In genomic region chr17:64620135-64620534, GRCm38 (mm10) we compare ENCODE assay signal across 20 mouse cellular contexts. TPM values are rescaled to one million over a fixed set of nuclear protein-coding genes. Genes with fewer than 3 reads are reported as not detected.
DNase-seq lines count a peak whose midpoint lies in the region; ATAC-seq and TF ChIP-seq lines count a peak whose summit lies in the region.
"Had no signal": no experiment of that assay in that cellular context is flagged by ENCODE, and none has a peak within 500 bp of the region (broad histone marks: within the 10 kb centered on the region; RNA-seq: fewer than 3 reads in every experiment).

No protein-coding gene starts in this region.

- no peak for DNase-seq in gastrocnemius, adult 2 months
- DNase-seq in gastrocnemius, postnatal 36 days, result no peak
- peak; percentile 60 for DNase-seq in brain, adult 2 months (ENCODE audit: low read depth, low spot score)
- no peak for DNase-seq in thymus, adult 18-20 months
- DNase-seq: adrenal gland, adult 8-10 months; B cell, adult 2 months; cerebellum, adult 2 months; gastrocnemius, postnatal 25 days; kidney, adult 18-20 months; kidney, postnatal 4 days; liver, embryonic 13.5 days; thymus, postnatal 14 days had no signal

- peaks cover 5% of the 10 kb centered on the region for H3K36me3 ChIP-seq in liver, embryonic 15.5 days (replicated peaks)
- H3K36me3 ChIP-seq in liver, embryonic 12.5 days, result peaks cover 10% of the 10 kb centered on the region
- H3K36me3 ChIP-seq in heart, embryonic 16.5 days (ENCODE audit: control insufficient read depth, insufficient read depth), result no peaks in the 10 kb centered on the region
- H3K36me3 ChIP-seq: hindbrain, embryonic 10.5 days; neural tube, embryonic 13.5 days; stomach, embryonic 15.5 days had no signal

- TF ChIP-seq CTCF in gastrocnemius, adult 2 months (IDR thresholded peaks at IDR 0.05), result no peak

- intact Hi-C loops in gastrocnemius, adult 2 months (cut with DNase I), result no loop called here
- intact Hi-C loops in gastrocnemius, postnatal 36 days (cut with DNase I), result no loop called here

- ATAC-seq in liver, embryonic 15.5 days (ENCODE audit: insufficient read depth), result 0 out of 2 replicates have a peak, but pooled peaks have one; percentile 18
- no peak for ATAC-seq in liver, embryonic 12.5 days
- ATAC-seq in heart, embryonic 16.5 days (replicated peaks; ENCODE audit: extremely low read depth, insufficient read depth, low FRiP score), result no peak
- no peak for ATAC-seq in megakaryocyte-erythroid progenitor cell, adult 5-6 weeks (replicated peaks; ENCODE audit: low FRiP score, low TSS enrichment, poor library complexity, severe bottlenecking)

- 56% methylated on average over 9 of the region's 9 CpGs for WGBS in liver, embryonic 15.5 days (ENCODE audit: insufficient replicate concordance)
- 69% methylated on average over 9 of the region's 9 CpGs for WGBS in liver, embryonic 12.5 days (ENCODE audit: insufficient replicate concordance)
- WGBS in heart, embryonic 16.5 days, result 39% methylated on average over 9 of the region's 9 CpGs

- H3K4me1 ChIP-seq in liver, embryonic 15.5 days (replicated peaks), result peaks cover 48% of the 10 kb centered on the region
- peaks cover 39% of the 10 kb centered on the region for H3K4me1 ChIP-seq in liver, embryonic 12.5 days
- H3K4me1 ChIP-seq in heart, embryonic 16.5 days (ENCODE audit: control insufficient read depth, insufficient read depth, low read length), result peaks cover 26% of the 10 kb centered on the region
- H3K4me1 ChIP-seq: embryonic facial prominence, embryonic 13.5 days; stomach, embryonic 15.5 days had no signal

- H3K4me3 ChIP-seq in gastrocnemius, adult 2 months, result no peak overlapping the region
- no peak overlapping the region for H3K4me3 ChIP-seq in liver, embryonic 15.5 days (replicated peaks)
- H3K4me3 ChIP-seq in liver, embryonic 12.5 days, result no peak overlapping the region
- H3K4me3 ChIP-seq in heart, embryonic 16.5 days (ENCODE audit: low read length), result no peak overlapping the region
- H3K4me3 ChIP-seq: embryonic facial prominence, embryonic 13.5 days; hindbrain, embryonic 10.5 days; liver, embryonic 13.5 days; neural tube, embryonic 13.5 days; stomach, embryonic 15.5 days had no signal

- no peak overlapping the region for H3K9ac ChIP-seq in liver, embryonic 15.5 days
- H3K9ac ChIP-seq in liver, embryonic 12.5 days, result no peak overlapping the region
- H3K9ac ChIP-seq in heart, embryonic 16.5 days (ENCODE audit: low read length), result no peak overlapping the region
- H3K9ac ChIP-seq: embryonic facial prominence, embryonic 13.5 days; liver, embryonic 13.5 days; neural tube, embryonic 13.5 days; stomach, embryonic 15.5 days had no signal

- no peaks in the 10 kb centered on the region for H3K9me3 ChIP-seq in liver, embryonic 15.5 days (replicated peaks)
- H3K9me3 ChIP-seq in liver, embryonic 12.5 days (replicated peaks), result no peaks in the 10 kb centered on the region
- no peaks in the 10 kb centered on the region for H3K9me3 ChIP-seq in heart, embryonic 16.5 days (replicated peaks; ENCODE audit: control insufficient read depth, low read length)
- H3K9me3 ChIP-seq: embryonic facial prominence, embryonic 13.5 days; hindbrain, embryonic 10.5 days; liver, embryonic 13.5 days; neural tube, embryonic 13.5 days; stomach, embryonic 15.5 days had no signal

- H3K27ac ChIP-seq in gastrocnemius, adult 2 months, result peak overlapping the region; percentile 85
- H3K27ac ChIP-seq in liver, embryonic 15.5 days (replicated peaks), result no peak overlapping the region
- H3K27ac ChIP-seq in liver, embryonic 12.5 days, result no peak overlapping the region
- H3K27ac ChIP-seq in heart, embryonic 16.5 days (ENCODE audit: low read length), result 0 out of 2 replicates have a peak overlapping the region, but pooled peaks have one; percentile 19
- H3K27ac ChIP-seq: embryonic facial prominence, embryonic 13.5 days; hindbrain, embryonic 10.5 days; liver, embryonic 13.5 days; neural tube, embryonic 13.5 days; stomach, embryonic 15.5 days had no signal

- H3K27me3 ChIP-seq in liver, embryonic 15.5 days, result no peaks in the 10 kb centered on the region
- no peaks in the 10 kb centered on the region for H3K27me3 ChIP-seq in liver, embryonic 12.5 days (replicated peaks)
- H3K27me3 ChIP-seq in heart, embryonic 16.5 days (ENCODE audit: control insufficient read depth, insufficient read depth, low read length), result no peaks in the 10 kb centered on the region
- H3K27me3 ChIP-seq: embryonic facial prominence, embryonic 13.5 days; liver, embryonic 13.5 days; neural tube, embryonic 13.5 days; stomach, embryonic 15.5 days had no signal

- no peak overlapping the region for H3K4me2 ChIP-seq in liver, embryonic 15.5 days
- H3K4me2 ChIP-seq in liver, embryonic 12.5 days, result no peak overlapping the region
- H3K4me2 ChIP-seq in heart, embryonic 16.5 days (ENCODE audit: low read depth, low read length), result no peak overlapping the region
- H3K4me2 ChIP-seq: embryonic facial prominence, embryonic 13.5 days; liver, embryonic 13.5 days; neural tube, embryonic 13.5 days; stomach, embryonic 15.5 days had no signal

RNA-seq across cellular contexts. Expression of gene Man2a1, which starts 19.6 kb away (rescaled TPM):
- total RNA-seq in gastrocnemius, adult 2 months (2021), result 1 to 10 TPM; 9.0 to 9.8 TPM
- 1 to 10 TPM; 6.9 to 7.6 TPM for total RNA-seq in gastrocnemius, postnatal 36 days (2021)
- polyA plus RNA-seq in liver, embryonic 15.5 days (2015; fragmentation: Nextera tagmentation; extraction: Ambion mirVana), result 5.0 and 5.5 TPM in 2 replicates
- polyA plus RNA-seq in liver, embryonic 12.5 days (2016; fragmentation: Nextera tagmentation; extraction: Ambion mirVana), result 5.9 and 7.3 TPM in 2 replicates
- polyA plus RNA-seq in heart, embryonic 16.5 days (2015; fragmentation: Nextera tagmentation; extraction: Ambion mirVana), result 6.3 and 6.9 TPM in 2 replicates
- 15.7 and 29.5 TPM in 2 replicates for total RNA-seq in megakaryocyte-erythroid progenitor cell, adult 5-6 weeks (2014; fragmentation: Nextera tagmentation)
- total RNA-seq in megakaryocyte-erythroid progenitor cell, adult 5-6 weeks (2017), result 17.7 and 33.4 TPM in 2 replicates

Comparison
In these comparisons a context has a peak if more than half of its experiments do, and no peak if none do; other contexts are left out.
1. H3K27ac ChIP-seq: peak in gastrocnemius, adult 2 months (single experiment) and heart, embryonic 16.5 days (single experiment); none in liver, embryonic 15.5 days (single experiment) and liver, embryonic 12.5 days (single experiment).